Mouse (Mus musculus) midbrain, embryonic 14.5 days (tissue): ENCODE measurements at regions not wholly inside any gene's neighbourhood (a gene's known extent, or its start where the extent isn't known, plus 50 kb on each side); places are given as distances from the start of the nearest gene placed in this dataset.
A peak's percentile ranks its signal among the peaks of the same experiment; 100 is the strongest.

ENCODE experiments used
- ATAC-seq: fragments of 200-750 bp; cut with Nextera tagmentation; 2 replicates; pipeline ENCODE4 v1.8.0; 2017; ENCODE audit warnings: moderate number of reproducible peaks, moderate library complexity; ENCODE audit not compliant: low FRiP score, low TSS enrichment
- DNase-seq: peaks from one replicate; pipeline ENCODE4 v3.0.0-alpha.2; 2015
- H3K27ac ChIP-seq: fragments of 300-500 bp; sonication (generic); replicated peaks from 2 replicates; pipeline ENCODE4 v1.5.1; 2014; ENCODE audit warnings: mild to moderate bottlenecking, low read depth, low read length, moderate library complexity
- H3K27me3 ChIP-seq: fragments of 300-500 bp; sonication (generic); 2 replicates; pipeline ENCODE4 v1.6.1; 2014; ENCODE audit warnings: low read length, control low read depth, mixed read lengths; ENCODE audit not compliant: control insufficient read depth, insufficient read depth
- H3K36me3 ChIP-seq: fragments of 300-500 bp; sonication (generic); 2 replicates; pipeline ENCODE4 v1.6.1; 2014; ENCODE audit warnings: low read length, control low read depth; ENCODE audit not compliant: control insufficient read depth, insufficient read depth
- H3K4me1 ChIP-seq: fragments of 300-500 bp; sonication (generic); 2 replicates; pipeline ENCODE4 v1.6.1; 2014; ENCODE audit warnings: mild to moderate bottlenecking, antibody characterized with exemption, low read length, control low read depth; ENCODE audit not compliant: control insufficient read depth, insufficient read depth
- H3K4me2 ChIP-seq: fragments of 300-500 bp; sonication (generic); 2 replicates; pipeline ENCODE4 v1.6.1; 2014; ENCODE audit warnings: mild to moderate bottlenecking, low read length, moderate library complexity
- H3K4me3 ChIP-seq: fragments of 300-500 bp; sonication (generic); replicated peaks from 2 replicates; pipeline ENCODE4 v1.5.1; 2014; ENCODE audit warnings: low read depth, low read length
- H3K9ac ChIP-seq: fragments of 300-500 bp; sonication (generic); replicated peaks from 2 replicates; pipeline ENCODE4 v1.6.1; 2014; ENCODE audit warnings: mild to moderate bottlenecking, low read length, moderate library complexity
- H3K9me3 ChIP-seq: fragments of 300-500 bp; sonication (generic); 2 replicates; pipeline ENCODE4 v1.6.1; 2016; ENCODE audit warnings: low read length, control low read depth, mixed read lengths; ENCODE audit not compliant: control insufficient read depth
- WGBS: fragments of 180-500 bp; shearing (Covaris S2); extraction: QIAGEN DNeasy Blood & Tissue Kit; methylation state at CpG from one replicate; pipeline ENCODE4 v1.1.7; 2014; 5-methylcytosine and 5-hydroxymethylcytosine counted together

DNA sequence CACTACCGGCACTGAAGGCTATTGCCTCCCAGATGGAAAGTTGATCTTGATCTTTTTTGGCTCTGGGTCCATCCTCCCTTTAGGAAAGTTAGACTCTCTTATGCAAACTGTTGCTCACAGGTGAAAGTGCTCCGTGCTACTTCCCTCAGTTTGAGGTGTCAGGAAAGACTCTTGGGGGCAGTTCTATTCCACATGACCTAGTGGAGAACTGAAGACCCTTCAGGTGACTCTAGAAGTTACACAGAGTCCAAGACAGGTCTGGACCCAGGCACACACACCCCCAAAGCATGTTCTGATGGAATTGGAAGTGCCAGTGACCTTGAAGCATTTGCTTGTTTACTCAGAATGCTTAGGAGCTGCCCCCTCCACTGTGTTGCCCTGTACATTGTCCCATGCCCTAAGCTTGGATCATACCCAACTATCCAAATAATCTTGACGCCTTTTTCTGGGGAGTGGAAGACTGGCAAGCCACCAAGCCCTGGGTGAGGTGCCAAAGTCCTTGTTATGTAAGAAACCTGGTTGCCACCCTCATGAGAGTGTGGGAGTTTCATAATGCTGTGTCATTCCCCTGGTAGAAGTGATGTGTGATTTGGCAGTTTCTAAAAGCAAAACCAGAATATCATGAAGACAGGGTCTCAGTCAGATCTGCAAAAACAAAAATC is 51.1 kb upstream of the Nampt start:
- DNase-seq, result no peak
- WGBS, result 83% methylated on average over 3 of the region's 3 CpGs
- no peaks in the 10 kb centered on the region for H3K4me1 ChIP-seq
- H3K4me3 ChIP-seq, result no peak overlapping the region
- ATAC-seq, result no peak
- H3K36me3 ChIP-seq, result no peaks in the 10 kb centered on the region
- no peak overlapping the region for H3K27ac ChIP-seq
- no peaks in the 10 kb centered on the region for H3K9me3 ChIP-seq
- H3K27me3 ChIP-seq, result no peaks in the 10 kb centered on the region
- no peak overlapping the region for H3K4me2 ChIP-seq
- no peak overlapping the region for H3K9ac ChIP-seq

DNA sequence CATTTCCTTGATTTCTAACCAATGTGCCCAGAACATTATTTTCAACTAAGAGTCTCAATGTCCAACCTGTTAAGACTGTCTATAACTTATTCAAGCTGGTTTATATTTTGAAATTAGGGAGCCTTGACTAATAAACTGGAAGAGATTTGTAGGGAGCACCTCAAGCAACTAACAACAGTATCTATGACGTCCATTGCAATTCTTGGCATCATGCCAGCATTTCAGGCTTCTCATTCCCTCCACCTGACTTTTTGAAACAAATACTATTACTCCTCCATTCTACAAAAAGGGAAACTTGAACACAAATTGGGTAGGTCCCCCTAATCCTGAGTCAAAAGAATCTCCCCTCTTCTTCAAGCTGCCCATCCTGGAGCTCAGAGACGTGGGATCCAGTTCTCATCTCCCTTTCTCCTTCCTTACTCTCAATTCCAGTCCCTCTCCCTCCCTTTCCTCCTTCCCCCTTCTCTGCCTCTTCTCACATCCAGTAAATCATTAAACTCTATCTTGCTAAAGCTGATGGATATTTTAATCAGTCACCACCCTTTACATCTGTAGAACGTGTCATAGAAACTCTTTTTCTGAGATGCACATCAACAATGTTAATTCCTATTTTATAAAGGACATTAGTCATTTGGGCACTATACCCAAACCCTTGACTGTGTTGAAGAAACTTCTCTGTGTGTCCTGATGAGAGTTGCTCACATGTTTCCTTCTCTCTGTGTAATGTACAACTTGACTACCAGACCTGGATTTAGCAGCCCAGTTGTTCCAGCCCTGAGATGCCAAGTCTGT is 50.4 kb upstream of the Nampt start:
- H3K27me3 ChIP-seq, result no peaks in the 10 kb centered on the region
- no peaks in the 10 kb centered on the region for H3K36me3 ChIP-seq
- H3K9me3 ChIP-seq, result no peaks in the 10 kb centered on the region
- DNase-seq (peak; percentile 8), ATAC-seq (no peak)
- H3K9ac ChIP-seq, result no peak overlapping the region
- H3K4me2 ChIP-seq, result no peak overlapping the region
- H3K4me1 ChIP-seq, result no peaks in the 10 kb centered on the region
- no peak overlapping the region for H3K27ac ChIP-seq
- H3K4me3 ChIP-seq, result no peak overlapping the region
- WGBS, result 74% methylated on average over 3 of the region's 3 CpGs
